Comparison of ENCODE assay signal across 10 mouse cellular contexts in genomic region chr16:36784594-36785313, GRCm38 (mm10). TPM values are rescaled to one million over a fixed set of nuclear protein-coding genes. Genes with fewer than 3 reads are reported as not detected.
A peak's percentile ranks its signal among the peaks of the same experiment; 100 is the strongest.
DNase-seq lines count a peak whose midpoint lies in the region; ATAC-seq and TF ChIP-seq lines count a peak whose summit lies in the region.
"Had no signal": no experiment of that assay in that cellular context is flagged by ENCODE, and none has a peak within 500 bp of the region (broad histone marks: within the 10 kb centered on the region; RNA-seq: fewer than 3 reads in every experiment).

TSS of gene Slc15a2 (minus strand) at chr16:36784962.

- H3K4me2 ChIP-seq in neural tube, embryonic 15.5 days: peak within 1 kb of the TSS; percentile 17; the same call in 1 of the 2 replicates
- H3K4me2 ChIP-seq: neural tube, embryonic 12.5 days had no signal

- WGBS in neural tube, embryonic 15.5 days: 72% methylated on average over 10 of the region's 10 CpGs

- no peaks in the 10 kb centered on the region for H3K27me3 ChIP-seq in neural tube, embryonic 15.5 days (replicated peaks)
- H3K27me3 ChIP-seq: neural tube, embryonic 12.5 days had no signal

- H3K9ac ChIP-seq in neural tube, embryonic 15.5 days (replicated peaks): no peak within 1 kb of the TSS
- H3K9ac ChIP-seq: neural tube, embryonic 12.5 days had no signal

- no peak for ATAC-seq in hematopoietic stem cell, adult 5-6 weeks (replicated peaks in 1 of 2; ENCODE audit: insufficient read depth in 1 of 2, low FRiP score in 2 of 2, low TSS enrichment in 1 of 2, low read depth in 1 of 2, poor library complexity in 2 of 2, severe bottlenecking in 2 of 2)
- peak; percentile 85 for ATAC-seq in neural tube, embryonic 15.5 days (ENCODE audit: low FRiP score)

- H3K4me3 ChIP-seq in neural tube, embryonic 15.5 days (replicated peaks): peak within 1 kb of the TSS; percentile 14; the same call in 1 of the 2 replicates
- H3K4me3 ChIP-seq: neural tube, embryonic 12.5 days had no signal

- TF ChIP-seq CTCF in brain, embryonic 14.5 days (IDR thresholded peaks at IDR 0.05; ENCODE audit: borderline replicate concordance, extremely low read depth, insufficient read depth, insufficient read length): no peak

- DNase-seq in heart, adult 11 months: peak; percentile 88
- no peak for DNase-seq in heart, adult 9 months (ENCODE audit: low spot score in 2 of 2)
- DNase-seq in brain, embryonic 14.5 days (ENCODE audit: low read depth): peak; percentile 95
- peak; percentile 44 for DNase-seq in layer of hippocampus, adult 9-11 months
- DNase-seq in thymus, postnatal 0 days (ENCODE audit: low spot score): no peak
- DNase-seq in adrenal gland, postnatal 25 days: no peak

- H3K9me3 ChIP-seq in neural tube, embryonic 15.5 days (replicated peaks): no peaks in the 10 kb centered on the region
- H3K9me3 ChIP-seq: neural tube, embryonic 12.5 days had no signal

- H3K4me1 ChIP-seq in neural tube, embryonic 15.5 days: no peaks in the 10 kb centered on the region
- H3K4me1 ChIP-seq: neural tube, embryonic 12.5 days had no signal

- H3K27ac ChIP-seq in neural tube, embryonic 15.5 days (replicated peaks): peak within 1 kb of the TSS; percentile 67
- H3K27ac ChIP-seq: neural tube, embryonic 12.5 days had no signal

- no peaks in the 10 kb centered on the region for H3K36me3 ChIP-seq in neural tube, embryonic 15.5 days
- H3K36me3 ChIP-seq: neural tube, embryonic 12.5 days had no signal

- TF ChIP-seq POLR2A in brain, embryonic 14.5 days (IDR thresholded peaks at IDR 0.05; ENCODE audit: borderline replicate concordance, extremely low read depth, insufficient read depth, insufficient read length, poor library complexity, severe bottlenecking): no peak

RNA-seq across cellular contexts. Expression of gene Slc15a2, which starts in this region (rescaled TPM):
- polyA plus RNA-seq in brain, embryonic 14.5 days (2012; rRNA removed): 23.9 and 25.2 TPM in 2 replicates
- total RNA-seq in hematopoietic stem cell, adult 5-6 weeks (2017): 46.8 and 70.9 TPM in 2 replicates
- 13.0 and 15.3 TPM in 2 replicates for polyA plus RNA-seq in neural tube, embryonic 15.5 days (2015; fragmentation: Nextera tagmentation; extraction: Ambion mirVana)
- polyA plus RNA-seq in thymus, postnatal 0 days (2015; fragmentation: Nextera tagmentation; extraction: Ambion mirVana): 1.1 and 1.4 TPM in 2 replicates
- 1.1 and 1.7 TPM in 2 replicates for total RNA-seq in adrenal gland, postnatal 25 days (2021)
- total RNA-seq: MEL had no signal

Comparison
In these comparisons a context has a peak if more than half of its experiments do, and no peak if none do; other contexts are left out.
1. RNA of gene Slc15a2 (total RNA-seq): 46.8 to 70.9 TPM in hematopoietic stem cell, adult 5-6 weeks; 1.1 to 1.7 TPM in adrenal gland, postnatal 25 days; every median in the first group is over 10 times any median in the second.
2. DNase-seq: peak in heart, adult 11 months (single experiment), brain, embryonic 14.5 days (single experiment) and layer of hippocampus, adult 9-11 months (single experiment); none in heart, adult 9 months (0 of 2), thymus, postnatal 0 days (single experiment) and adrenal gland, postnatal 25 days (single experiment).